Mouse (Mus musculus) hindbrain, embryonic 11.5 days (tissue): ENCODE results near the gene Dda1. TPM values are rescaled to one million over a fixed set of nuclear protein-coding genes. Genes with fewer than 3 reads are reported as not detected.
"Not testable (repeated sequence)": the region's sequence is repeated elsewhere in the genome, so short reads cannot be mapped to it uniquely, and the experiment has no call there.

Source experiments
- ATAC-seq: fragments of 200-750 bp; cut with Nextera tagmentation; 2 replicates; pipeline ENCODE4 v1.8.0; 2017; ENCODE audit warnings: mild to moderate bottlenecking, moderate TSS enrichment, moderate library complexity; ENCODE audit not compliant: low FRiP score
- DNase-seq: peaks from one replicate; pipeline ENCODE4 v3.0.0-alpha.2; 2015; ENCODE audit warnings: low spot score
- H3K27ac ChIP-seq: fragments of 300-500 bp; sonication (generic); 2 replicates; pipeline ENCODE4 v1.5.1; 2014; ENCODE audit warnings: mild to moderate bottlenecking, low read depth, low read length
- H3K27me3 ChIP-seq: fragments of 300-500 bp; sonication (generic); 2 replicates; pipeline ENCODE4 v1.6.1; 2014; ENCODE audit warnings: mild to moderate bottlenecking, low read length, moderate library complexity, mixed read lengths; ENCODE audit not compliant: control insufficient read depth, insufficient read depth
- H3K36me3 ChIP-seq: fragments of 300-500 bp; sonication (generic); 2 replicates; pipeline ENCODE4 v1.6.1; 2014; ENCODE audit warnings: mild to moderate bottlenecking, low read length, moderate library complexity, mixed read lengths; ENCODE audit not compliant: control insufficient read depth, insufficient read depth
- H3K4me1 ChIP-seq: fragments of 300-500 bp; sonication (generic); replicated peaks from 2 replicates; pipeline ENCODE4 v1.6.1; 2014; ENCODE audit warnings: low read length, mixed read lengths; ENCODE audit not compliant: control insufficient read depth, insufficient read depth
- H3K4me2 ChIP-seq: fragments of 300-500 bp; sonication (generic); replicated peaks from 2 replicates; pipeline ENCODE4 v1.6.1; 2014; ENCODE audit warnings: mild to moderate bottlenecking, low read depth, low read length
- H3K4me3 ChIP-seq: fragments of 300-500 bp; sonication (generic); 2 replicates; pipeline ENCODE4 v1.5.1; 2014; ENCODE audit warnings: low read depth, low read length
- H3K9ac ChIP-seq: fragments of 300-500 bp; sonication (generic); 2 replicates; pipeline ENCODE4 v1.6.1; 2014; ENCODE audit warnings: low read depth, low read length
- H3K9me3 ChIP-seq: fragments of 300-500 bp; sonication (generic); 2 replicates; pipeline ENCODE4 v1.6.1; 2016; ENCODE audit warnings: low read length; ENCODE audit not compliant: control insufficient read depth
- WGBS: fragments of 180-500 bp; shearing (Covaris S2); extraction: QIAGEN DNeasy Blood & Tissue Kit; methylation state at CpG from one replicate; pipeline ENCODE4 v1.1.7; 2014; 5-methylcytosine and 5-hydroxymethylcytosine counted together
- polyA plus RNA-seq: library from polyadenylated mRNA; unstranded; fragments of >200 nt; fragmentation: Nextera tagmentation; extraction: Ambion mirVana; gene quantifications from 2 replicates; pipeline ENCODE4 v1.2.1, GENCODE M21; 2014

Gene Dda1
- polyA plus RNA-seq, 1 experiment from 2014 or later: 143 TPM

DNA sequence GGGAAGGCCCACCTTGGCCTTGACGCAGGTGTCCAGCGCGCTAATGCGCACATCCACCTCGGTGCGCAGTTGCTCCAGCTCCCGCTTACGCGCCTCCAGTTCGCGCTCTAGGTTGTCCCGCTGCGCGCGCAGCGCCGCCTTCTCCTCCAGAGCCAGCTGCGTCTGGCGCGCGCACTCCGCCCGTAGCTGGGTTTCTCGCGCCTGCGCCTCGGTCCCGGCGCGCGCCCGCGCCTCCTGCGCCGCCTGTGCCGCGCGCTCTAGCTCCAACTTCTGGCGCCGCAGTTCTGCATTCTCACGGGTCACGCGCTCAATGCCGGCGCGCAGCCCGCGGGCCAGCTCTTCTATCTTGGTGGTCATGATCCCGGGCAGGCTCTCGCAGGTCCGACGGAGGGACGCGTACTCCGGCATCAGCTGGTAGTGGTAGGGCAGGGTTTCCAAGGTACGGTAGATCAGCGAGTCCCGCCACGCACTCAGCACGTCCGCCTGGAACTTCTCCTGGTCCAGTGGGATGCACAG lies 38.6 kb downstream of the Dda1 start:
- Histone ChIP-seq H3K4me1 (peaks cover 4% of the 10 kb centered on the region; the same call in 1 of the 2 replicates), H3K4me2 (peak overlapping the region; percentile 58), H3K36me3 (no peaks in the 10 kb centered on the region), H3K4me3 (peak overlapping the region; percentile 37), H3K27me3 (peaks cover 43% of the 10 kb centered on the region), H3K9ac (no peak overlapping the region), H3K27ac (no peak overlapping the region), H3K9me3 (no peaks in the 10 kb centered on the region)
- ATAC-seq: peak; percentile 77
- peak; percentile 90 for DNase-seq
- under 1% methylated on average over 53 of the region's 61 CpGs for WGBS

DNA sequence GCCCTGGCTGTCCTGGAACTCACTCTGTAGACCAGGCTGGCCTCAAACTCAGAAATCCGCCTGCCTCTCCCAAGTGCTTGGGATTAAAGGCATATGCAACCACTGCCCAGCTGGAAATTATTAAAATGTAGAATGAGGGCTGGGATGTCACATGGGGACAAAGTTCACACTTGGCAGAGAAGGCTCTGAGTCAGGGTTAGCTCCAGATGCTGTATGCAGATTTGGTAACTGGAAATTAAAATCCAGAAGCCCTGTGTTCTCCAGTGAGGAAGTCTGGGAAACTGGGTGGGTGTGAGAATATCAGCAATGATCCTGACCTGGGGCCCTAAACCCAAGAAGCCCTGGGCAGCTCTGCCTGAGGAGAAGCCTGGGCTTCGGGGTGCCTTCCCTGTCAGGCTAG lies 40.3 kb downstream of the Dda1 start:
- no peak overlapping the region for H3K9ac ChIP-seq
- ATAC-seq (no peak), DNase-seq (no peak)
- H3K4me1 ChIP-seq: peaks cover 4% of the 10 kb centered on the region; the same call in 1 of the 2 replicates
- 84% methylated on average over 2 of the region's 2 CpGs for WGBS
- peaks cover 43% of the 10 kb centered on the region for H3K27me3 ChIP-seq
- H3K27ac ChIP-seq: no peak overlapping the region
- H3K36me3 ChIP-seq: no peaks in the 10 kb centered on the region
- H3K4me2 ChIP-seq: no peak overlapping the region
- H3K9me3 ChIP-seq: no peaks in the 10 kb centered on the region
- H3K4me3 ChIP-seq: no peak overlapping the region

DNA sequence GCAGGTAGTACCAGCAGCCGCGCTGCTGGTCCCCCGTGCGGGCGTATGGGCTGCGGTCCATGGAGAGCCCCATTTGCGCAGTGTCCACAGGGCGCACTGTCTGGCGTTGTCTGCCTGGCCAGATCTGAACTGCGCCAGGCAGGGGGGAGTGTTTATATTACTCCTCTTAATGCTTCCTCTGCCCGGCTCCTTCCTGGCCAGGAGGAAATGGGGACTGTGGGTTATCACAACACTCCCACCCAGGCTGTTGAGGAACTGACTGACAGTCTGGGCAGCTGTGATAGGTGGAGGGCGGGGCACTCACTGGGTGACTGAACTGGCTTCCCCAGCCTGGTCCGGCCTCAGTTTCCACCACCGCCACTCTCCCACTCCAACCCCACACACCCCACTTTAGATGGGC lies 42.6 kb downstream of the Dda1 start, which contains the start of gene Plvap:
TSS of gene Plvap (minus strand) at position 109 of the 400 bp plus-strand sequence.
- Histone ChIP-seq H3K27me3 (peaks cover 32% of the 10 kb centered on the region), H3K4me3 (no peak within 1 kb of the TSS), H3K36me3 (no peaks in the 10 kb centered on the region), H3K27ac (no peak within 1 kb of the TSS), H3K4me2 (no peak within 1 kb of the TSS), H3K4me1 (peaks cover 4% of the 10 kb centered on the region; the same call in 1 of the 2 replicates), H3K9ac (no peak within 1 kb of the TSS), H3K9me3 (no peaks in the 10 kb centered on the region)
- WGBS: 50% methylated on average over 14 of the region's 14 CpGs
- ATAC-seq: no peak
- DNase-seq: no peak

DNA sequence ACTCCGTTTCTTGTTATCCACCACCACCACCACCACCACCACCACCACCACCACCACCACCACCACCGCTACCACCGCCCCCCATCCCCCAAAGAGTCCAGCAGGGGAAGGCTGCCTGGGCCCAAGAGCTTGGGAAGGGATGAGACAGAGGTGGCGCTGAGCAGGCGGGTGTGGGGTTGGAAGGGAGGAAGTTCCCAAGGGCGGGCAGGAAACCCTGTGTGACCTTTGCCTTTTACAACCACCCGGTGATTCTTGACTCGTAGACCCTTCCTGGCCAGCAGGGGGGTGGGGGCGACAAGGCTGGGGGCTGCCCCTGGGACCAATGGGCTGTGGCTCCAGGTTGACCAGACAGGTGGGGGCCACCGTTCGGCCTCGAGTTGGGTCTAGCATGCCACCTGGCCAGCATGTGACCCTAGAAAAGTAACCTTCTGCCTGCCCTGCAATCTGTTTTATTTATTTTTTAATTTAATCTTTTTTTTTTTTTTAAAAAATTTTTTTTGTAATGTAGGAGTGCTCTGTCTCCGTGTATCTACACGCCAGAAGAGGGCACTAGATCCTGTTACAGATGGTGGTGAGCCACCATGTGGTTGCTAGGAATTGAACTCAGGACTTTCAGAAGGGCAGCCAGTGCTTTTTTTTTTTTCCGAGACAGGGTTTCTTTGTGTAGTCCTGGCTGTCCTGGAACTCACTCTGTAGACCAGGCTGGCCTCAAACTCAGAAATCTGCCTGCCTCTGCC lies 44.2 kb downstream of the Dda1 start:
- 72% methylated on average over 15 of the region's 15 CpGs for WGBS
- Histone ChIP-seq H3K4me2 (no peak overlapping the region), H3K27me3 (peaks cover 16% of the 10 kb centered on the region), H3K9ac (no peak overlapping the region), H3K4me1 (peaks cover 5% of the 10 kb centered on the region; the same call in 1 of the 2 replicates), H3K27ac (no peak overlapping the region), H3K4me3 (no peak overlapping the region), H3K9me3 (no peaks in the 10 kb centered on the region), H3K36me3 (no peaks in the 10 kb centered on the region)
- no peak for ATAC-seq
- DNase-seq: no peak

DNA sequence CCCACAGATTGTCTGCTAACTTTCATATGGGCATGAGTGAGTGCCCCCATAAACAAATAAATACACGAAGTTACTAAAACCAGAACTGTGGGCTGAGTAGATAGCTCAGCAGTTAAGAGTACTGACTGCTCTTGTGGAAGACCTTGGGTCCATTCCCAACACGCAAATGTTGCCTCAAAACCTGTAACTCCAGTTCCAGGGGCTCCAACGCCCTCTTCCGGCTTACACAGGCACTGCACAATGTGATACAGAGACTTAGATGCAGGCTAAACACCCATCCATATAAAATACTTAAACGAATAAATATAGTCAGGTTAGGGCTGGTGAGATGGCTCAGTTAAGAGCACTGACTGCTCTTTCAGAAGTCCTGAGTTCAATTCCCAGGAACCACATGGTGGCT lies 46.0 kb downstream of the Dda1 start:
- Histone ChIP-seq H3K9ac (no peak overlapping the region), H3K27ac (no peak overlapping the region), H3K4me3 (no peak overlapping the region), H3K4me1 (peaks cover 5% of the 10 kb centered on the region; the same call in 1 of the 2 replicates), H3K27me3 (peaks cover 2% of the 10 kb centered on the region; the same call in 1 of the 2 replicates), H3K36me3 (no peaks in the 10 kb centered on the region), H3K9me3 (no peaks in the 10 kb centered on the region), H3K4me2 (no peak overlapping the region)
- no peak for ATAC-seq
- 68% methylated on average over 5 of the region's 5 CpGs for WGBS
- DNase-seq: no peak

DNA sequence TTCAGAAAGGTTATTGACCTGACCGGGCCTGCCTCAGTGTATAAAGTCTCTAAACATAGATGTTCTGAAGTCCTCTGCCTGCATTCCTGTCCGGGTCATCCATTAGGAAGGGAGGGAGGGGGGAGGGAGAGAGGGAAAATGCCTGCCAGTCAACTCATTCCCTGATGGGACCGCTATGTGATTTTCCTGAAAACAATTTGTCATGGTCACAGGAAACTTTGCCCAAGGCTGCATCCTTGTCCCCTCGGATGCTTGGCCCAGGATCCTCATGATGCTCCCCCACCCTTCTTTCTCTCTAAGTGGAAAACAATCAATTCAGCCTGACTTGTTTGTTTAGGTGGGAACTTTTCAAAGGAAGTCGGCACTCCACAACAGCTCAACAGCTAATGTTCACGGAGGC lies 47.8 kb downstream of the Dda1 start:
- peaks cover 5% of the 10 kb centered on the region; the same call in 1 of the 2 replicates for H3K4me1 ChIP-seq
- H3K27me3 ChIP-seq: no peaks in the 10 kb centered on the region
- no peaks in the 10 kb centered on the region for H3K9me3 ChIP-seq
- no peak overlapping the region for H3K4me2 ChIP-seq
- DNase-seq (peak; percentile 51), ATAC-seq (peak; percentile 25; the same call in 1 of the 2 replicates)
- no peak overlapping the region for H3K27ac ChIP-seq
- WGBS: 10% methylated on average over 6 of the region's 6 CpGs
- no peak overlapping the region for H3K4me3 ChIP-seq
- no peak overlapping the region for H3K9ac ChIP-seq
- H3K36me3 ChIP-seq: no peaks in the 10 kb centered on the region

DNA sequence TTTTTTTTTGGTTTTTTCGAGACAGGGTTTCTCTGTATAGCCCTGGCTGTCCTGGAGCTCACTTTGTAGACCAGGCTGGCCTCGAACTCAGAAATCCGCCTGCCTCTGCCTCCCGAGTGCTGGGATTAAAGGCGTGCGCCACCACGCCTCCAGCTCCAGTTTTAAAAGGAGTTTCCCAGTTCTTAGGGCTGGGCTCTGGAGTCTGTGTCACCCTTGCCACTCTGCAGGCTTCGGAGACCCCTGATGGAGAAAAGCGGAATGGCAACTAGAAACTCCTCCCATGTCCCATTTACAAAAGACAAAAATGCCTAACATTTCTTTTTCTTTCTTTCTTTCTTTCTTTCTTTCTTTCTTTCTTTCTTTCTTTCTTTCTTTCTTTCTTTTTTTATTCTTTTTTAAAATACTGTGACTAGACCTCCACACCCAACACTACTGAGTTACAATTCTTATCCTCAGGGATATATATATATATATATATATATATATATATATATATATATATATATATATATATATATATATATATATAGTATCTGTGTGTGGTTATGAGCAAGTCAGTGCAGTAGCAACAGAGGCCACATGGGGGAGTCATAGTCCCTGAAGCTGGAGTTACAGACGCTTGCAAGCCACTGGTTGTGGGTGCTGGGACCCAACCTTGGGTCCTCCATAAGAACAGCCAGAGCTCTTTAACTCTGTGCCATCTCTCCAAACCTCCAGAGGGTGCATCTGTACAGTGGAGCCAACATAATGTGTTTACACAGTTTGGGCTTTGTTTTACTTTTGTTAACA lies 50.2 kb downstream of the Dda1 start:
- H3K27me3 ChIP-seq, H3K27ac ChIP-seq, H3K4me3 ChIP-seq, ATAC-seq, H3K9ac ChIP-seq, H3K9me3 ChIP-seq, H3K36me3 ChIP-seq, H3K4me2 ChIP-seq, H3K4me1 ChIP-seq: not testable (repeated sequence)
- WGBS: 36% methylated on average over 8 of the region's 10 CpGs
- DNase-seq: peak; percentile 85

DNA sequence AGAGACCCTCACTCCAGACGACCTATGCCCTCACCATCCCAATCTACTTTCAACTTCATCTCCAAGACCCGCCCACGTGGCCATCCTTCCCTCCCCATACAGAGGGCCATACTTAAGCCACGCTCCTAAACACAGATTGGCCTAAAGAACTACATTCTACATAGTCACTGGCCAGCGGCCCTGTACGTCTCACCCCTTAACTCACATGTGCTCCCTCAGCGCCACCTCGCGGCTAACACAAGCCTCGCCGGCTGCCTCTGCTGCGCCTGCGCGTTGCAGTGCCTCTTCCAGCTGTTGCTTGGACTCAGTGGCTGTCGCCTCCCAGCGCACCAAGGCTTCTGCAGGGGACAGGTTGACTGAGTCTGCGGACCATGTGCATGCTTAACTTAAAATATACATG lies 52.6 kb downstream of the Dda1 start:
- H3K4me3 ChIP-seq: no peak overlapping the region
- no peaks in the 10 kb centered on the region for H3K9me3 ChIP-seq
- 6% methylated on average over 17 of the region's 17 CpGs for WGBS
- H3K36me3 ChIP-seq: no peaks in the 10 kb centered on the region
- H3K9ac ChIP-seq: no peak overlapping the region
- H3K4me2 ChIP-seq: no peak overlapping the region
- peaks cover 22% of the 10 kb centered on the region for H3K27me3 ChIP-seq
- peaks cover 7% of the 10 kb centered on the region; the same call in 1 of the 2 replicates for H3K4me1 ChIP-seq
- ATAC-seq (peak; percentile 69), DNase-seq (peak; percentile 97)
- H3K27ac ChIP-seq: no peak overlapping the region
